Mouse (Mus musculus) hindbrain, embryonic 13.5 days (tissue): Measurements from ENCODE around the gene Elovl7. TPM values are rescaled to one million over a fixed set of nuclear protein-coding genes. Genes with fewer than 3 reads are reported as not detected.

Source experiments
- ATAC-seq: fragments of 200-750 bp; cut with Nextera tagmentation; 2 replicates; pipeline ENCODE4 v1.8.0; 2017; ENCODE audit warnings: moderate TSS enrichment; ENCODE audit not compliant: low FRiP score
- H3K27ac ChIP-seq: fragments of 300-500 bp; sonication (generic); 2 replicates; pipeline ENCODE4 v1.5.1; 2015; ENCODE audit warnings: inconsistent platforms, mild to moderate bottlenecking, moderate library complexity
- H3K27me3 ChIP-seq: fragments of 300-500 bp; sonication (generic); 2 replicates; pipeline ENCODE4 v1.6.1; 2015; ENCODE audit warnings: mild to moderate bottlenecking, inconsistent platforms
- H3K36me3 ChIP-seq: fragments of 300-500 bp; sonication (generic); 2 replicates; pipeline ENCODE4 v1.6.1; 2015; ENCODE audit warnings: mild to moderate bottlenecking, inconsistent platforms
- H3K4me1 ChIP-seq: fragments of 300-500 bp; sonication (generic); replicated peaks from 2 replicates; pipeline ENCODE4 v1.6.1; 2015; ENCODE audit warnings: inconsistent platforms
- H3K4me2 ChIP-seq: fragments of 300-500 bp; sonication (generic); 2 replicates; pipeline ENCODE4 v1.6.1; 2015; ENCODE audit warnings: inconsistent platforms, mild to moderate bottlenecking, moderate library complexity
- H3K4me3 ChIP-seq: fragments of 300-500 bp; sonication (generic); 2 replicates; pipeline ENCODE4 v1.5.1; 2015; ENCODE audit warnings: mild to moderate bottlenecking, inconsistent platforms
- H3K9ac ChIP-seq: fragments of 300-500 bp; sonication (generic); 2 replicates; pipeline ENCODE4 v1.6.1; 2015; ENCODE audit warnings: mild to moderate bottlenecking, inconsistent platforms
- H3K9me3 ChIP-seq: fragments of 300-500 bp; sonication (generic); 2 replicates; pipeline ENCODE4 v1.6.1; 2016; ENCODE audit warnings: inconsistent platforms
- WGBS: fragments of 180-500 bp; shearing (Covaris S2); methylation state at CpG from one replicate; pipeline ENCODE4 v1.1.7; 2015; 5-methylcytosine and 5-hydroxymethylcytosine counted together
- polyA plus RNA-seq: library from polyadenylated mRNA; unstranded; fragments of >200 nt; fragmentation: Nextera tagmentation; extraction: Ambion mirVana; gene quantifications from 2 replicates; pipeline ENCODE4 v1.2.1, GENCODE M21; 2015

Elovl7 gene
- 1.9 and 2.4 TPM in 2 replicates for polyA plus RNA-seq

DNA sequence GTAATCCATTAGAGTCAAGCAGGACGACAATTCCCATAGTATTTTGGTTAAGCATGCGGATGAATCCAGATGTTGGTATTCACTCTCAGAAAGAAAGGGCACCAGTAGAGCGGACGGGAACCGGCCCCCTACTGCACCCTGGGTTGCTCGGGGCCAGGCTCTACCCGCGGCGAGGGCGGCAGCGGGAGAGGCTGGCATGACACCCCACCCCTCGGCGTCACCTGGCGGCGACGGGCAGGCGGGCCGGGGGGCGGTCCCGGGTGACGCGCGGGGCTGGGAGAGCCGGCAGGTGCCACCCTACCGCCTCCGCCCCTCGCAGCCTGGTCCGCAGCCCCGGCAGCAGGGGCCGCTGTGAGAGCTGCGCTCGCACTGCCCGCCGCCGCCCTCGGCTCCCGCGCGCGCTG lies at the start of gene Elovl7:
TSS of gene Elovl7 (plus strand) at position 324 of the 404 bp plus-strand sequence.
- Histone ChIP-seq H3K4me1 (peaks cover 12% of the 10 kb centered on the region), H3K27me3 (peaks cover 53% of the 10 kb centered on the region), H3K27ac (no peak within 1 kb of the TSS), H3K4me2 (peak within 1 kb of the TSS; percentile 100), H3K4me3 (peak within 1 kb of the TSS; percentile 77), H3K9me3 (no peaks in the 10 kb centered on the region), H3K36me3 (no peaks in the 10 kb centered on the region), H3K9ac (peak within 1 kb of the TSS; percentile 78)
- under 1% methylated on average over 39 of the region's 40 CpGs for WGBS
- ATAC-seq = peak; percentile 91

DNA sequence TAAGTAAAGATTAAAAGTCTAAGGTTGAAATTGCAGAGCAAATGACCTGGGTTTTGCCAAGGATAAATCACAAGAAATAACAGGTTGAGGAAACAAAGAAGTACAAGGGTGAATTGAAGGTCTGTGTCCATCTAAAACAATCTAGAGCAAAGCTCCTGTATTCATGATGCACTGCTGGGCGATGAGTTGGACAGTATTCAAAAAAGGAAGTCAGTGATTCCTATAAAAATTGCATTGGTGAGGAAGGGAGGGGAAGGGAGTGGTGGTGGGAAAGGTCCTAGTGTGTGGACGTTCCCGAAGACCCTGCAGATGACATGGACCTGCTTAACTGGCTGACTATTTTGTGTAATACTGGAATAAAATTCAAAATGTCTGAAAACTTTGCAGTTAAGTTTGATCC lies 49.6 kb upstream of the Elovl7 start:
- Histone ChIP-seq H3K9ac (no peak overlapping the region), H3K4me1 (peaks cover 3% of the 10 kb centered on the region), H3K27me3 (no peaks in the 10 kb centered on the region), H3K36me3 (peaks cover 19% of the 10 kb centered on the region), H3K27ac (no peak overlapping the region), H3K9me3 (no peaks in the 10 kb centered on the region), H3K4me3 (no peak overlapping the region), H3K4me2 (no peak overlapping the region)
- 88% methylated on average over 3 of the region's 3 CpGs for WGBS
- ATAC-seq = no peak

- H3K27ac ChIP-seq = no peak overlapping the region
Observed at GRCm38 (mm10) chr13:108170002-108170401, 44.2 kb upstream of the Elovl7 start.

DNA sequence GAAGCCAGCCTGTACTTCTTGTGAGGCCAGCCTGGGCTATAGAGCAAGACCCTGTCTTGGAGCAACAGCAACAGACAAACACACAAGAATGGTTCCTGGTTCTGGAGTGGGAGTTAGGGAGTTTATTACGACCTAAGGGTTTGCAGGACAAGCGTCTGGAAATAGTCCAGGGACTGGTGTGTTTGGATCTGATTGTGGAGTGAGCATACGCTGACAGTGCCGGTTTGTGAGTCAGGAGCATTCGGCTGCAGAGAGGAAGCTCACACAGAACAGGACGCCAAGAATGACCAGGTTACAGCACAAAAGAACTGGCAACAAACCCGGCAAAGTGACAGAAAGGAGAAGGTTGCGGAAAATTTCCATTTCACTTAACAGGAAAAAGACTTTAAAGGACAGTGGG lies 43.7 kb upstream of the Elovl7 start:
- no peaks in the 10 kb centered on the region for H3K4me1 ChIP-seq
- no peak overlapping the region for H3K4me3 ChIP-seq
- H3K9ac ChIP-seq = no peak overlapping the region
- WGBS = 90% methylated on average over 8 of the region's 8 CpGs
- no peak overlapping the region for H3K4me2 ChIP-seq
- no peak overlapping the region for H3K27ac ChIP-seq
- no peaks in the 10 kb centered on the region for H3K27me3 ChIP-seq
- H3K9me3 ChIP-seq = no peaks in the 10 kb centered on the region
- H3K36me3 ChIP-seq = peaks cover 36% of the 10 kb centered on the region
- ATAC-seq = no peak

More at GRCm38 (mm10) chr13:108170002-108170401, 44.2 kb upstream of the Elovl7 start:
- no peak overlapping the region for H3K4me3 ChIP-seq
- no peaks in the 10 kb centered on the region for H3K9me3 ChIP-seq
- 96% methylated on average over 1 of the region's 1 CpGs for WGBS
- H3K9ac ChIP-seq = no peak overlapping the region
- no peaks in the 10 kb centered on the region for H3K27me3 ChIP-seq
- no peaks in the 10 kb centered on the region for H3K4me1 ChIP-seq
- no peak for ATAC-seq
- H3K4me2 ChIP-seq = no peak overlapping the region
- H3K36me3 ChIP-seq = peaks cover 36% of the 10 kb centered on the region

DNA sequence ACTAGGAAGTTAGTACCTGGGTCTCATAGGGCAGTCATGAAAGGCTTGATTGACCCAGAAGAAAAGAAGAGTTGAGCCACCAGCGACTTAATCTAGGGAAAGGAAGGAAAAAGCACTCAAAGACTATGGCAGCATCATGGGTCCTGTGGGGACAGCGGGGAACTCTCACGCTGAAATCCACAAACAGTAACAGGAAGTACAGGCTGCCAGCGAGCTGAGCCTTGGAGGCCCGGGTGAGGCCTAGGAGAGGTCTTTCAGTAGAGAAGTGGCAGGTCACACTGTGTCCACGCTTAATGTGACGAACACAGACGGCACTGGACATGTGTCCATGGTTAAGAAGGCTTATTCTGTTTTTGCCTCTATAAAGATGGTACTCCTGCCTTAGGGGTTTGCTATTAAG lies 34.6 kb upstream of the Elovl7 start:
- H3K9me3 ChIP-seq = no peaks in the 10 kb centered on the region
- WGBS = 85% methylated on average over 8 of the region's 8 CpGs
- H3K4me1 ChIP-seq = no peaks in the 10 kb centered on the region
- H3K4me3 ChIP-seq = no peak overlapping the region
- no peak overlapping the region for H3K9ac ChIP-seq
- no peaks in the 10 kb centered on the region for H3K27me3 ChIP-seq
- H3K36me3 ChIP-seq = peaks cover 66% of the 10 kb centered on the region
- no peak overlapping the region for H3K27ac ChIP-seq
- ATAC-seq = no peak
- no peak overlapping the region for H3K4me2 ChIP-seq

DNA sequence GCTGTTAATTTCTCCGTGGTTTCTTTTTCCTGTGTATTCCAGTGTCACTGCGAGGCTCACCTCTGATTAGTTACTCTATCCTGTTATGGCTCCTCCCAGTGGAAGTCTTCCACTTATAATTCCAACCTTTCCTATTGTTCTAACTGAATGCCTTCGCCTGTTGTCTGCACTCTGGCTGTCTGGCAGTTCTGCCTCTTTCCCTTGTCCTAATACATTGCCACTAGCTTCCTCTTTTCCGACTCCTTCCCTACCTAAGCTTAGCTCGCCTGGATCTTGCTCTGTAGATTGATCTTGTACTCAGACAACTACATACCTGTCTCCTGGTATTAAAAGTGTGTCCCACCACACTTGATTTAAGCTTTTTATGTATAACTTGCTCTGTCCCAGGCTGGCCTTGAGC lies 33.4 kb upstream of the Elovl7 start:
- 88% methylated on average over 5 of the region's 5 CpGs for WGBS
- Histone ChIP-seq H3K27ac (no peak overlapping the region), H3K36me3 (peaks cover 73% of the 10 kb centered on the region), H3K9me3 (no peaks in the 10 kb centered on the region), H3K4me1 (no peaks in the 10 kb centered on the region), H3K9ac (no peak overlapping the region), H3K4me2 (no peak overlapping the region), H3K27me3 (no peaks in the 10 kb centered on the region), H3K4me3 (no peak overlapping the region)
- ATAC-seq = no peak

GRCm38 (mm10) chr13:108184743-108185255 lies 29.4 kb upstream of the Elovl7 start:
- H3K27me3 ChIP-seq = no peaks in the 10 kb centered on the region
- H3K36me3 ChIP-seq = peaks cover 62% of the 10 kb centered on the region
- no peak for ATAC-seq
- no peak overlapping the region for H3K4me3 ChIP-seq
- H3K9ac ChIP-seq = no peak overlapping the region
- H3K4me2 ChIP-seq = no peak overlapping the region
- H3K9me3 ChIP-seq = no peaks in the 10 kb centered on the region
- no peaks in the 10 kb centered on the region for H3K4me1 ChIP-seq
- H3K27ac ChIP-seq = no peak overlapping the region

GRCm38 (mm10) chr13:108185530-108185929 lies 28.7 kb upstream of the Elovl7 start:
- no peak overlapping the region for H3K9ac ChIP-seq
- 95% methylated on average over 3 of the region's 3 CpGs for WGBS
- no peak overlapping the region for H3K27ac ChIP-seq
- no peak overlapping the region for H3K4me2 ChIP-seq
- no peaks in the 10 kb centered on the region for H3K4me1 ChIP-seq
- no peak for ATAC-seq
- no peak overlapping the region for H3K4me3 ChIP-seq
- no peaks in the 10 kb centered on the region for H3K9me3 ChIP-seq
- H3K27me3 ChIP-seq = no peaks in the 10 kb centered on the region
- H3K36me3 ChIP-seq = peaks cover 60% of the 10 kb centered on the region

GRCm38 (mm10) chr13:108187994-108188393 lies 26.2 kb upstream of the Elovl7 start:
- Histone ChIP-seq H3K4me2 (no peak overlapping the region), H3K9ac (no peak overlapping the region), H3K4me1 (no peaks in the 10 kb centered on the region), H3K27me3 (no peaks in the 10 kb centered on the region), H3K4me3 (no peak overlapping the region), H3K9me3 (no peaks in the 10 kb centered on the region), H3K27ac (no peak overlapping the region), H3K36me3 (peaks cover 38% of the 10 kb centered on the region)
- 94% methylated on average over 4 of the region's 4 CpGs for WGBS
- no peak for ATAC-seq

DNA sequence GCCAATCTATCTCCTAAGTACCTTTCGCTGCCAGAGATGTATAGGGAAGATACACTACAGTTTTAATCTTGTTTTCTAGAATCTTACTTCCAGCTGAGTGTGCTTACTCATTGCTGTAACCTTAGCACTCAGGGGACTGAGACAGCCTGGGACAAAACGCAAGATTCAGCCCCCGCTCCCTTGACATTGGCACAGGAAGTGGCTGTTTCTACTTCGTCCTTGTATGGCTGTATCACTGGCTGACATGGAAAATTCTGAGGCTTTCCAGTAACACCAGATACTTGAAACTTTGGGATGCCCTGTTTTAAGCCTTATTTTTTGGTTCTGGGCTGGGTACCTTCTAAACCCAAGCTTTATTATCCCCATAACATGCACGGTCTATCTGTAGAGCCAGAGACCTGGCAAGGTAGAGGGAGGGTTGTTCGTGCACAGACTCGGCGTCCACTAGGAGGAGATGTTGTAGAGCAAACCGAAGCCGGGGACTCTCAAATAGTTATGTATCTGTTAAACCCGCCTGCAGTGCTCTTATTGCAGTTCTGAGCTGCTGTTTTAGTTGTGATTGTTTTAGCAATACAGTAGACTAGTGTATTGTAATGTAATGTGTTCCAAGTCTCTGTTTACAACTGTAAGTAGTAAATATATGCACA lies 23.0 kb upstream of the Elovl7 start:
- Histone ChIP-seq H3K4me2 (no peak overlapping the region), H3K9me3 (no peaks in the 10 kb centered on the region), H3K4me3 (no peak overlapping the region), H3K27ac (no peak overlapping the region), H3K36me3 (peaks cover 33% of the 10 kb centered on the region), H3K4me1 (no peaks in the 10 kb centered on the region), H3K27me3 (no peaks in the 10 kb centered on the region), H3K9ac (no peak overlapping the region)
- WGBS = 65% methylated on average over 11 of the region's 11 CpGs
- ATAC-seq = 0 out of 2 replicates have a peak, but pooled peaks have one; percentile 59

GRCm38 (mm10) chr13:108195474-108195873 lies 18.7 kb upstream of the Elovl7 start:
- no peak overlapping the region for H3K27ac ChIP-seq
- no peaks in the 10 kb centered on the region for H3K4me1 ChIP-seq
- no peaks in the 10 kb centered on the region for H3K9me3 ChIP-seq
- H3K9ac ChIP-seq = no peak overlapping the region
- 93% methylated on average over 6 of the region's 6 CpGs for WGBS
- no peak overlapping the region for H3K4me2 ChIP-seq
- H3K4me3 ChIP-seq = no peak overlapping the region
- H3K27me3 ChIP-seq = no peaks in the 10 kb centered on the region
- H3K36me3 ChIP-seq = peaks cover 21% of the 10 kb centered on the region
- no peak for ATAC-seq

DNA sequence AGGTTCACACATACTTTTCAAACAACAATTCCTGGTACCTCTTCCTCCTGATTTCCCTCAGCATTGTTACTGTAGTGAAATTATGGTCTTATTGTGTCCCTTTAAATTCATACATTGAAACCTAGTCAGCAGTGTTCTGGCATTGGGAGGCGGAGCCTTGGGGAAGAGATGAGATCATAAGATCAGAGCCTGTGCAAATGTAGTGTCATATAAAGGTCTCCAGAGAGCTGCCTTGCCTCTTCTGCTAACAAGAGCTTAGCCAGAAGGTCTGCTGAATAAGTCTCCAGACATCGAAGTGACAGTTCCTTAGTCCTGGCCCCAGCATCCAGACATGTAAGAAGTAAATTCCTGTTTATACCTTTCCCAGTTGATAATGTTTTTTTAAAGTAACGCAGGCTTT lies 9.3 kb upstream of the Elovl7 start:
- Histone ChIP-seq H3K27me3 (no peaks in the 10 kb centered on the region), H3K9ac (no peak overlapping the region), H3K4me2 (no peak overlapping the region), H3K4me3 (no peak overlapping the region), H3K9me3 (no peaks in the 10 kb centered on the region), H3K27ac (no peak overlapping the region), H3K4me1 (no peaks in the 10 kb centered on the region), H3K36me3 (no peaks in the 10 kb centered on the region)
- no peak for ATAC-seq
- 87% methylated on average over 3 of the region's 3 CpGs for WGBS

DNA sequence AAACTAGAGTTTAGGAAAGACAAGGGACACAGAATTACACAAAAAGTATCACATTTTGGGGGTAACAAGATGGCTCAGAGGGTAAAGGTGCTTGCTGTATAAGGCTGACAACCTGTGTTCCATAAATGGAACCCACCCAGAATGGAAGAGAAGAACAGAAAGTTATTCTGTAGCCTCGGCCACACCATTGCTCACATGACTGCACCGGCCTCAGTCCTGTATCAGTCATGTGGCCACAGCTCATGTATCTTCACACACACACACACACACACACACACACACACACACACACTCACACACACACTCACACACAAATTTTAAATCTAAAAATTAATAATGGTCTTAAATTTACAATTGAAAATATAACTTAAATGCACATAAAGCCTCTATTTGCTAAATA lies 6.8 kb upstream of the Elovl7 start:
- no peaks in the 10 kb centered on the region for H3K36me3 ChIP-seq
- no peak overlapping the region for H3K4me2 ChIP-seq
- H3K9ac ChIP-seq = no peak overlapping the region
- no peaks in the 10 kb centered on the region for H3K9me3 ChIP-seq
- no peak overlapping the region for H3K4me3 ChIP-seq
- H3K27ac ChIP-seq = no peak overlapping the region
- H3K4me1 ChIP-seq = no peaks in the 10 kb centered on the region
- peaks cover 6% of the 10 kb centered on the region for H3K27me3 ChIP-seq
- 81% methylated on average over 2 of the region's 2 CpGs for WGBS
- no peak for ATAC-seq
